Mouse (Mus musculus): ENCODE data around the gene Cst12. TPM values are rescaled to one million over a fixed set of nuclear protein-coding genes. Genes with fewer than 3 reads are reported as not detected.

Gene Cst12
- total RNA-seq, 2 experiments from 2014 or later: 2.1 to 2.4 TPM

DNA sequence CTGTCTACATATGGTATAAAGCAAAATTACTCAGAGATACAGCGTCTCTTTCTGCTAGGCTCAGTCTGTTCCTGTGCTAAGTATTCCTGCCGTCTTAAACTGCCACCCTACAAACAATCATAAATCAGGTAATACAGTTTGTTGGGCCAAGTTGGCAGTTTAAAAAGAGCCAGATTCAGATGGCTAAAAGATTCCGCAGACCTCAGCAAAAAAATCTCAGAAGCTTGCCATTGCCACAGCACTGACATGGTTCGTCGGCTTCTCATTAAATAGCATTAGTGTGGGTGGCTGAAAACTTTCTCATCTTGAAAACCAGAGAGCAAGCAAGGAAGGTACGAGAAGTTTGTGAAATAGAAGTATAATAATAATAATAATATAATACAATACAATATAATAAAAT, 17.5 kb downstream of the Cst12 start:
- TF ChIP-seq CTCF (IDR thresholded peaks at IDR 0.05): no peak
- intact Hi-C loops (cut with DNase I): no loop called here
- Histone ChIP-seq H3K27ac (no peak overlapping the region), H3K4me3 (no peak overlapping the region)
- no peak for DNase-seq (ENCODE audit: extremely low spot score in 1 of 2, low spot score in 2 of 2)

DNA sequence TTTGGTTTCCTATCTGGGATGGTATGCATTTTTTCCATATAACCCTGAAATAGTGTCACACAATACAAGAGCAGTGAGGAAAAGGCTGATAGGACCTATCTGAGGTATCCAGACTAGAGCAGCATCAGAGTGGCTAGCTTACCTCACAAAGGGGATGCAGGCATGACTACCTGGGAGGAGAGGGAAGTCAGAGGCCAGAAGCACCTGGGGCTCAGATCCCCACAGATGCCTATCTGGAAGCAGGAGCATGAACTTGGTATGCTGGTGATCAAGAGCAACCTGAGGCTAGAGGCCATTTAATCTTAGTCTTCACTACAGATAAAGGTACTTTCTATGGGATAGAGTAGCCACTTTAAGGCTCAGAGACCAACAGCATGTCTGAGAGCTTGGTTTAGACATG, 30.7 kb downstream of the Cst12 start, which contains the start of gene Cst13:
TSS of gene Cst13 (plus strand) at position 173 of the 400 bp plus-strand sequence.
- no peak for DNase-seq (ENCODE audit: extremely low spot score in 1 of 2, low spot score in 2 of 2)
- H3K4me3 ChIP-seq: no peak within 1 kb of the TSS
- no peak for TF ChIP-seq CTCF (IDR thresholded peaks at IDR 0.05)
- no peak within 1 kb of the TSS for H3K27ac ChIP-seq
- intact Hi-C loops (cut with DNase I): no loop called here

DNA sequence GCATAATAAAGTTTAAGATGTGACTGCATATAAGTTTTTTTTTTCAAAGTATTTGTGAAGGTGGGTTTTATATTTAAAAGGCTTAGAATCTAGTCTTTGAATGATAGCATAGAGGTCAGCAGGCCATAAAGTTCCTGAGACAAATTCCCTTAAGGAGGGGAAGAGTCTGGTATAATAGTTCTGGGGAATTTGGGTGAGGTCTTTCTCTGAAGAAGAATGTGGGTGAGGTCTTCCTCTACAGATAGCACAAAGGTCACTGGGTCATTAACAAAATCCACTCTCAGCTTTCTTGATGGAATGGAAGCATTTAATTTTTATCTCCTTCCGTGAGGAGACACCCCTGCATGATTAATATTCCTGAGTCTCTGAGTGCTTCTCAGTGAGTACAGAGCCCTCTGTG, 36.8 kb downstream of the Cst12 start:
- Histone ChIP-seq H3K4me3 (no peak overlapping the region), H3K27ac (no peak overlapping the region)
- intact Hi-C loops (cut with DNase I): no loop called here
- no peak for TF ChIP-seq CTCF (IDR thresholded peaks at IDR 0.05)
- no peak for DNase-seq (ENCODE audit: extremely low spot score in 1 of 2, low spot score in 2 of 2)

DNA sequence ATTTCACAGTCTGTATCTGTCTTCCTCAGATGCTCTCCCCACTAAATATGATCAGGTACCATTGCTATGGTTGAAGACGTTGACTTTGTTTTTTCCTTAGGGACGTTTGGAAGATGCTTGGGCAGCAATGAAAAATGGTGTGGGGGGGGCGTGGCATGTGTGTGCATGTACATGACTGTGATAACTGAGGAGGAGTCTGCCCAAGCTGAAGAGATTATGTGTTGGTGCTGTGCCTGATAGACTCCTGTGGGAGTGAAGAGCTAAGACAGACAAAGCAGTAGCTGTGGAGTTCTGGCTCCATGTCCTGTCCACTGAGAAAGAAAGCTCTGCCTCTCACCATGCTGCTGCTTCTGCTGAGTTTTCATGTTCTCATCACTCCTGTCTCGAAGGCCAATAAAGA, 45.8 kb downstream of the Cst12 start, which contains the start of gene Cst9:
TSS of gene Cst9 (plus strand) at position 236 of the 400 bp plus-strand sequence.
- intact Hi-C loops (cut with DNase I): no loop called here
- no peak within 1 kb of the TSS for H3K27ac ChIP-seq
- DNase-seq (ENCODE audit: extremely low spot score in 1 of 2, low spot score in 2 of 2): no peak
- no peak for TF ChIP-seq CTCF (IDR thresholded peaks at IDR 0.05)
- H3K4me3 ChIP-seq: no peak within 1 kb of the TSS

DNA sequence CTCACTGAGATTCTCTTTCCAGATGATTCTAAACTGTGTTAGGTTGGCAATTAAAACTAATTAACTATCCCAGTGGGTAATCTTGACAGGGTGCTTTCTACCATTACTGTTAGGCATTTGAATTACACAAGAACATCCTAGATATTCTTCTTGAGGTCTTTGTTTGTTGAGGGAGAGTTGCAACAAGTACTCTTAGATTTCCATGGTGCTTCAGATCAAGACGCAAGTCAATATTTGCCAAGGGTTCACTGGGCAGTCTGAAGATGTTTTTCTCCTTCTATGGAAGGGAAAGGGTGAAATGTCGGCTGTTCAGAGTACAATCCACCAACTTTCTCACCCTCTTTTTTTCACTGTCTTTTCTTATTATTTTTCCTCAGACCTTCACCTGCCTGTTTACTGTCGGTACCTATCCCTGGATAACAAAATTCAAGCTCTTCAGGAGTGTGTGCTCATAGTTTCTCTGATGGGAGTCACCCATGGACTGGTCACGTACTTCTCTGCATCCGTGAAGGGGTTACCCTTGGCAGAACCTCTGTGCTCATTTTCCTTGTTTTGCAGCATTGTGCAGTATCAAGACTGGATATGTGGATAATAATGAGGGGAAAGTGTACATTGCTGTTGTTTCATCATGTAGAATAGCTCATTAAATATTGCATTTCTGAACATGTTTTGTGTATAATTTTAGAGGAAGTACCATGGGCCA, 49.1 kb downstream of the Cst12 start:
- no peak overlapping the region for H3K4me3 ChIP-seq
- TF ChIP-seq CTCF (IDR thresholded peaks at IDR 0.05): no peak
- DNase-seq (ENCODE audit: extremely low spot score in 1 of 2, low spot score in 2 of 2): no peak
- no peak overlapping the region for H3K27ac ChIP-seq
- intact Hi-C loops (cut with DNase I): no loop called here

DNA sequence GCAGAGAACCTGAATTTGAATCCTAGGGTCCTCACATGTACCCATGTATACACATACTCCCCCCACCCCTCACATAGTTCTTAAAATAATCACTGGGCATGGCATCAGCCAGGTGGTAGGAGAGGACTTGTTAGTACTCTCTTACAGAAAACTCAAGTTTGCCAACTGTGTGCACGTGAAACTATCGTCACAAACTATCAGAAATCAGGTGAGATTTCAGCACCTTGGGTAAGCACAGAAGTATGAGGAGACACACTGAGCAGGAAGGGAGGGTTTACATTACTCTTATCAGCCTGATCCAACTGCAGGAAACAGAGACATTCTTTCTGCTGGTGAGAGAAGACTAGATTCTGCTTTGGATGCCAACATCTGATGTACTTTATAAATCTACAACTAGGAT, 50.1 kb downstream of the Cst12 start:
- DNase-seq (ENCODE audit: extremely low spot score in 1 of 2, low spot score in 2 of 2): no peak
- intact Hi-C loops (cut with DNase I): no loop called here
- no peak for TF ChIP-seq CTCF (IDR thresholded peaks at IDR 0.05)

More for the DNA sequence above, 50.1 kb downstream of the Cst12 start:
- H3K27ac ChIP-seq: no peak overlapping the region
- H3K4me3 ChIP-seq: no peak overlapping the region

Other genes with a start within 250 kb of the Cst12 start
- gene Nxt1, start 116.8 kb upstream of the Cst12 start, total RNA-seq (2021): 10 to 100 TPM; 11.7 to 12.0 TPM
- 10 to 100 TPM; 29.0 to 30.0 TPM for gene Gzf1, start 108.3 kb upstream of the Cst12 start, total RNA-seq (2021)
- gene Napb, start 56.9 kb upstream of the Cst12 start, total RNA-seq (2021): 100 to 1,000 TPM; 343 to 352 TPM
- 1 to 10 TPM; 1.1 to 1.2 TPM for gene Cstl1, start 39.0 kb upstream of the Cst12 start, total RNA-seq (2021)
- not detected for gene Cst11, start 17.9 kb upstream of the Cst12 start, total RNA-seq (2021)
- gene 8030411F24Rik, start 7.4 kb upstream of the Cst12 start, total RNA-seq (2021): not detected
- gene Cst8, start 9.4 kb downstream of the Cst12 start, total RNA-seq (2021): not detected
- gene Cst13, start 30.7 kb downstream of the Cst12 start, total RNA-seq (2021): not detected
- not detected for gene Cst9, start 45.8 kb downstream of the Cst12 start, total RNA-seq (2021)
- not detected for gene 9230104L09Rik, start 75.7 kb downstream of the Cst12 start, total RNA-seq (2021)
- 1,000 to 10,000 TPM; 1,809 to 1,890 TPM for gene Cst3, start 86.3 kb downstream of the Cst12 start, total RNA-seq (2021)
- gene Gm1330, start 213.9 kb downstream of the Cst12 start, total RNA-seq (2021): not detected
- gene Gm10750, start 227.9 kb downstream of the Cst12 start, total RNA-seq (2021): not detected

Measured in left cerebral cortex, adult 2 months (tissue).